Mouse (Mus musculus) liver, embryonic 14.5 days (tissue): ENCODE measurements around the gene Slamf9.

ENCODE experiments used
- CTCF ChIP-seq: IDR thresholded peaks from 2 replicates; pipeline ENCODE4 v1.5.1; 2016; ENCODE audit warnings: antibody characterized with exemption, low read depth, control low read depth
- EP300 ChIP-seq: IDR thresholded peaks from 2 replicates; pipeline ENCODE4 v1.6.1; 2016; ENCODE audit warnings: antibody characterized with exemption, low read depth

DNA sequence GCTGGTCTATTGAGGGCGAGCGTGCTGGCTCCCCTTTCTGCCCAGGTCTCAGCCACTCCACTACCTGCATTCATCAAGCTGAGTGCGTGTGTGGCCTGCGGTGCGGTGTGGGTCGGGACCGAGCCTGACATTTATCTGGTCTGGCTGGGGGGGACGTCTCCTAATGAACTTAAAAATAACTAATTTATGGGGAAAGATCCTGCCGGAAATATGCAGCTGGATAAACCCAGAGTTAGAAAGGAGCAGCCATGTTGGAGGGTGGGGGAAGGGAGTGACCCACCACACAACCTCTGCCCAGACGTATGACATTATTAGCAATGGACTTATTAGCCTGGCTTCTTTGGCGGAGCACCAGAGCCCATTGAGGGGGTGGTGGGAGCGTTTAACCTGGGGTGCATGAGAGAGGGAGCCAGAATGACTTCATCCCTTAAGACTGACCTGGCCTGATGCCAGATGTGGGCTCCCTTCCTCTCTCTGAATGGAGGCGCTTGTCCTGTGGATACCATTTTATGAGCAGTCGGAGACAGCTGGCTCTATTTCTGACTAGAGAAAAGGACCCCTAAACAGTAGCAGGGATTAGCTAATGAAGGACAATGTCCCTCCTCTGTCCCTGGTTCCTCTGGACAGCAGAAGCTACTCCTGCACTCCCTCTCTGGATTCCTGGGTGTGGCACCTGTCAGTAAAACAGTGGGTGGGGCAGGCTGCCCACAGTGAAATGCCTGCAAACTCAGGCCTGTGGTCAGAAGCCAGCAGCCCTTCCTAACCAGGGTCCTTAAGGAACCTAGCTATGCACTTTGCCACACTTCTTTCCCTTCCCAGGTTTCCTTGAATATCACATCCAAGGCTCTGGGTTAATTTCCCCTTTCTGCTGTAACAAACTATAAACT, 28.2 kb downstream of the Slamf9 start:
- TF ChIP-seq CTCF (no peak), EP300 (no peak)
